Mouse (Mus musculus): ENCODE data around the gene Ccdc97. TPM values are rescaled to one million over a fixed set of nuclear protein-coding genes. Genes with fewer than 3 reads are reported as not detected.

The Ccdc97 gene
- polyA plus RNA-seq, 1 experiment from 2014 or later: 32.9 TPM

DNA sequence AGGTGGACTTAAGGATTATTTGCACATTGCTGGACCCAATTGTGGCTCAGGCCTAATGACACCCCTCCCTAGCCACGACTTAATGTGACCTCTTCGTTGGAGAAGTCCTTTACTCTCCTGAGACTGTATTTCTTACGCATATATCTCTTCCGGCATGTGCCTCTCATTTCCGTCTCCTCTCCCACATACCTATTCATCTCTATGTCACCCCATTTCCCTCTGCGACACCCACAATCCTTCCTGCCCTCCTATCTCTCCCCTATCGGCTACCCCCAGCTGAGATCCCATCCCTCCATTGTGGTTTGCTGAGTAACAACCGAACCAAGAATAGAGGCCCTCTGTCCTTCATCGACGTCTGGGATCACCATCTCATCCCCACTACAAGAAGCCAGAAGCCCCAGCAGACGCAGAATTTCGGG lies 29.3 kb downstream of the Ccdc97 start:
- WGBS (ENCODE audit: missing documents): 0% methylated on average over 12 of the region's 12 CpGs
- Histone ChIP-seq H3K36me3 (ENCODE audit: inconsistent target) (peaks cover 30% of the 10 kb centered on the region), H3K27ac (peak overlapping the region; percentile 60), H3K4me3 (ENCODE audit: inconsistent target) (peak overlapping the region; percentile 50), H3K79me2 (ENCODE audit: inconsistent target) (peaks cover 85% of the 10 kb centered on the region)

DNA sequence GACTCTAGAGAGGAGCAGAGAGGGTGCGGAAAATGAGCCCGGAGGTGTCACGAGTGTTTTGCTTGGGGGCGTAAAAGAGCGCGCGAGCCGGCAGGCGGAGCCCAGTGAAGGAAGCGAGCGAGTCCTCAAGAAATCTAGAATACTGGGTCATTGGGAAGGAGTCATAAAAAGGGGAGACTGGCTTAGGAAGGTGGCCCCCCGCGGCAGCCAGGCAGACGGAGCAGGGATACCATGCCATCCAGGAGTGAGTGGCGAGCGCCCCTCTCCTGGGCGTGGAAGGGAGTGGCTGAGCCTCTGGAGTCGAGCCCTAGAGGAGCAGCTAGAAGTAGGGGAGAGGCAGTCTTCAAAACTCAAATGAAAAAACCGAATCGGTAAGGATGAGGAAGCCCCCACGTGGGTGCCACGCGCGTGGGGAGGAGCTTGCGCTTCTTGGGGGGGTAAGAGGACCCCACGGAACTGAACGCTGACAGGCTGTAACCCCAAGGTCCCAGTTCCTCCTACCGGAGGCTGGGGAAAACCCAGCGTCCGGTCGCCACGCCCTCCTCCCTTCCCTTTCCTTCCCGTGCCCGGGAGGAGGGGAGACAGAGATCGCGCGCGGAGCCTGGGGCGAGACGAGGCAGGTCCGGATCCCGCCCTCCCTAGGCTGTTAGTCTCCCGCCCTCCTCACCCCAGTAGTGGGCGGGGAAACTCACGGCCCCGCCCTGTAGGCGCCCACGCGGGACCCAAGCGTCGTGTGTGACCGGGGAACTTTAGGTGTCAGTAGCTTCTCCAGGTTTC lies 29.9 kb downstream of the Ccdc97 start:
- Histone ChIP-seq H3K4me3 (ENCODE audit: inconsistent target) (peak overlapping the region; percentile 81), H3K36me3 (ENCODE audit: inconsistent target) (peaks cover 24% of the 10 kb centered on the region; the same call in 1 of the 2 replicates), H3K27ac (peak overlapping the region; percentile 91), H3K79me2 (ENCODE audit: inconsistent target) (peaks cover 79% of the 10 kb centered on the region)
- 2% methylated on average over 47 of the region's 52 CpGs for WGBS (ENCODE audit: missing documents)

- H3K36me3 ChIP-seq (ENCODE audit: inconsistent target): peaks cover 13% of the 10 kb centered on the region; the same call in 1 of the 2 replicates
- WGBS (ENCODE audit: missing documents): under 1% methylated on average over 47 of the region's 47 CpGs
- peak overlapping the region; percentile 81 for H3K4me3 ChIP-seq (ENCODE audit: inconsistent target)
Observed at GRCm38 (mm10) chr7:25687811-25688401, 31.0 kb downstream of the Ccdc97 start.

DNA sequence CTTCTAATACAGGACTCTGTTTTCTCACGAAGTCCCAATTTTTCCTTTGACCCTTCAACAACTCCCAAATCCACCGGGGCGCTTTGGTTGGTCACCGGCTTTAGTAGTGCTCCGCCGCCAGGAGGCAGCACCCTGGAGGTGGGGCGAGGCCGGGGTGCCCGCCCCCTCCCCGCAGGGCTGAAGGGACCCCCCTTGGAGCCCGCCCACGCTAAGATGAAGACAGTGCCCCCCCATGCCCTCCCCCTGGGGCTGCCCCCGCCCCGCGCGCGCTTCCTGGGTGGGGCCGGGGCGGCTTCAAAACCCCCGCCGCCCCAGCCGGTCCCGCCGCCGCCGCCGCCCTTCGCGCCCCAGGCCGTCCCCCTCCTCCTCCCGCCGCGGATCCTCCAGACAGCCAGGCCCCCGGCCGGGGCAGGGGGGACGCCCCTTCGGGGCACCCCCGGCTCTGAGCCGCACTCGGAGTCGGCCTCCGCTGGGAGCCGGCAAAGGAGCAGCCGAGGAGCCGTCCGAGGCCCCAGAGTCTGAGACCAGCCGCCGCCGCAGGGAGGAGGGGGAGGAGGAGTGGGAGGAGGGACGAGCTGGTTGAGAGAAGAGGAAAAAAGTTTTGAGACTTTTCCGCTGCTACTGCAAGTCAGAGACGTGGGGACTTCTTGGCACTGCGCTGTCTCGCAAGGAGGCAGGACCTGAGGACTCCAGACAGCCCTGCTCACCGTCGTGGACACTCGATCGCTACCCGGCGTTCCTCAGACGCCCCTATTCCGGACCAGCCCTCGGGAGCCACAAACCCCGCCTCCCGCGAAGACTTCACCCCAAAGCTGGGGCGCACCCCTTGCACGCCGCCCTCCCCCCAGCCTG lies 32.0 kb downstream of the Ccdc97 start, which contains the start of gene Tgfb1:
TSS of gene Tgfb1 (plus strand) at position 323 of the 852 bp plus-strand sequence.
- Histone ChIP-seq H3K36me3 (ENCODE audit: inconsistent target) (peaks cover 3% of the 10 kb centered on the region; the same call in 1 of the 2 replicates), H3K79me2 (ENCODE audit: inconsistent target) (peaks cover 64% of the 10 kb centered on the region), H3K27ac (peak within 1 kb of the TSS; percentile 91), H3K4me3 (ENCODE audit: inconsistent target) (peak within 1 kb of the TSS; percentile 81)
- 2% methylated on average over 46 of the region's 69 CpGs for WGBS (ENCODE audit: missing documents)

More at GRCm38 (mm10) chr7:25687811-25688401, 31.0 kb downstream of the Ccdc97 start:
- peaks cover 68% of the 10 kb centered on the region for H3K79me2 ChIP-seq (ENCODE audit: inconsistent target)
- peak overlapping the region; percentile 91 for H3K27ac ChIP-seq

- 83% methylated on average over 21 of the region's 21 CpGs for WGBS (ENCODE audit: missing documents)
- peak overlapping the region; percentile 13; the same call in 1 of the 2 replicates for H3K27ac ChIP-seq
- H3K36me3 ChIP-seq (ENCODE audit: inconsistent target): no peaks in the 10 kb centered on the region
- H3K79me2 ChIP-seq (ENCODE audit: inconsistent target): peaks cover 62% of the 10 kb centered on the region
- H3K4me3 ChIP-seq (ENCODE audit: inconsistent target): no peak overlapping the region; the same call in 1 of the 2 replicates
Observed at GRCm38 (mm10) chr7:25685926-25686470, 32.9 kb downstream of the Ccdc97 start.

DNA sequence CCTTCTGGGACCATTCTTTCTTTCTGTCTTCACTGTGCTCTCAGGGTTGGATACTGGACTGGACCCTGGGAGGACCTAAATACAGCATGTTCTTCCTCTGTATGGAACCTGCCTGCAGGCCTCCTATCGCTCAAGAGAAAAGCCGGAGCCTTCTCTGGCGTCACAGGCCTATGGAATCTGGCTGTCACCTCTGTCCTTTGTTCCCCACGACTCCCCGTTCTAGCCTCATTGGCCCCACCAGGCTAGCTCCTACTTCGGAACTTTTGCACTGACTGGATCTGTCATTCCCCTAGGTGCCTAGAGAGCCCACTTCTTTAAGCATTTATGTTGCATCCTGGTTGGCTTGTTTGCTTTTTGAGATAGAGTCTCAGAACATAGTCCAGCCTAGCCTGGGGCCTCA lies 34.2 kb downstream of the Ccdc97 start:
- Histone ChIP-seq H3K36me3 (ENCODE audit: inconsistent target) (no peaks in the 10 kb centered on the region), H3K79me2 (ENCODE audit: inconsistent target) (peaks cover 48% of the 10 kb centered on the region), H3K27ac (peak overlapping the region; percentile 93), H3K4me3 (ENCODE audit: inconsistent target) (no peak overlapping the region)
- 91% methylated on average over 6 of the region's 6 CpGs for whole genome bisulfite sequencing (ENCODE audit: missing documents)

DNA sequence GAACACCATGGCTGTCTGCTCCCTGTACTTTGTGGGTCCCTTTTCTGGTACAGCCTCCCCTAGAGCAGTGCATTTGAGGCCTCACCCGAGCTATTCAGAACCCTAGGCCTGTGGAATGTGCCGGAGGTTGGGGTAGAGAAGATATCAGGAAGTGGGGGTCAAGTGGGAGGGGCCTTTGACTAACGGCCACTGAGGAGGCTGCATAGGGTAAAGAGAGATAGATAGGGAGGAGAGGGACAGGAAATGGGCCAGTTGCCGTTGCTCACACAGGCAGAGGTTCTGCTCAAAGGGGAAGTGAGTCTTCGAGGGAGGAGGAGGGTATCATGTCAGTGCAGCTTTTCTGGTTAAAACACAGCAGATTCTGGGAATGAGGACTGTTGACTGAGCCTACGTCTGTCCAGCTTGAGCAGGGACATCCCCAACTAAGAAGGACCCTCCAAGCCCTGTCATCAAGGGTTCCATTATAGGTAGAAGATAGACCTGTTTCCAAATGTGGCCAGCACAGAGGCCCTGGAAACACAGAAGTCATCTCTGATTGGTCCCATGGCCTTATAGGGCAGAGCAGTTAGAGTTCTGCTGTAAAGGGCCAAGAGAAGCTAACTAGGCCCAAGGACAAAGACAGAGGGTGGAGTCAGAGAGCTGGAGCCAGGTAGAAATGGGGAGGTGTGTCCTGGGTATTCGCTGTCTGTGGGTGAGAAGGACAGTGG lies 35.3 kb downstream of the Ccdc97 start:
- Histone ChIP-seq H3K4me3 (ENCODE audit: inconsistent target) (peak overlapping the region; percentile 6; the same call in 1 of the 2 replicates), H3K79me2 (ENCODE audit: inconsistent target) (peaks cover 39% of the 10 kb centered on the region), H3K27ac (peak overlapping the region; percentile 93), H3K36me3 (ENCODE audit: inconsistent target) (no peaks in the 10 kb centered on the region)
- 9% methylated on average over 7 of the region's 7 CpGs for WGBS (ENCODE audit: missing documents)

DNA sequence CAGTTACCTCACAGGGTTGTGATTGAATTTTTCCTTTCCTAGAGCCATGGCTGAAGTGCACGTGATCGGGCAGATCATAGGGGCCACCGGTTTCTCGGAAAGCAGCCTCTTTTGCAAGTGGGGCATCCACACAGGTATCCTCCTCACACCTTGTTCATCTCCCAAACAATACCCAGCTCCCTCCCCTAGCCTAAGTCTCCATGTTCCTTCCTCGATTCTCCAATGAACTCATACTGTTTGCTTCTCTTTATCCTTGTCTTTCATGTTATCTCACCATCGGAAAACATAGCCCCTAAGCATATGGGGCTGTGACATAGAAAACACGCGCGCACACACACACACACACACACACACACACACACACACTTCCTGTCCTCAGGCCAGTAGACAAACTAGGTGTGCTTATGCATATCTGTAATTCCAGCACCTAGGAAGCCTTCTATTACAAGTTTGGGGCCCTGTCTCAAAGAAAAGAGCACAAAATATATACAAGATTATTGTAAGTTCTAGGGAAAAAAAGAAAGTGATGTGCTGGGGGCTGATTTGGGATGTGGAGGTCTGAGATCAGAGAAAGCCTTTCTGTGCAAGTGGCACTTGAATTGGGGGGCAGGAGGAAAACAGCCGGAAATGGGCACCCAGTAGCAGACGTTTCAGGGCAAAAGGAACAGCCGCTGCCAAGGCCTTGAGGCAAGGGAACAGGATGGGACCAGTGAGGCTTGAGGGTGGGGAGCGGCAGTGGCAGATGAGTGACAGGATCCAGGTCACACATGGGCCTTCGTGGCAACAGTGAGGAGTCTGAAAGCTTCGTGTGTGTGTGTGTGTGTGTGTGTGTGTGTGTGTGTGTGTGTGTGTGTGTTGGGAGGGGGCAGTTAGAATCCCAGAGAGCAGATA lies 37.3 kb downstream of the Ccdc97 start:
- peak overlapping the region; percentile 93 for H3K27ac ChIP-seq
- H3K79me2 ChIP-seq (ENCODE audit: inconsistent target): peaks cover 25% of the 10 kb centered on the region; the same call in 1 of the 2 replicates
- WGBS (ENCODE audit: missing documents): 10% methylated on average over 13 of the region's 15 CpGs
- H3K36me3 ChIP-seq (ENCODE audit: inconsistent target): no peaks in the 10 kb centered on the region
- H3K4me3 ChIP-seq (ENCODE audit: inconsistent target): peak overlapping the region; percentile 66

GRCm38 (mm10) chr7:25680514-25681258 lies 38.2 kb downstream of the Ccdc97 start, which contains the start of gene B9d2:
TSS of gene B9d2 (plus strand) at chr7:25680780.
- no peaks in the 10 kb centered on the region for H3K36me3 ChIP-seq (ENCODE audit: inconsistent target)
- H3K4me3 ChIP-seq (ENCODE audit: inconsistent target): peak within 1 kb of the TSS; percentile 66
- peaks cover 22% of the 10 kb centered on the region; the same call in 1 of the 2 replicates for H3K79me2 ChIP-seq (ENCODE audit: inconsistent target)
- peak within 1 kb of the TSS; percentile 93 for H3K27ac ChIP-seq
- WGBS (ENCODE audit: missing documents): under 1% methylated on average over 46 of the region's 46 CpGs

- peaks cover 15% of the 10 kb centered on the region; the same call in 1 of the 2 replicates for H3K79me2 ChIP-seq (ENCODE audit: inconsistent target)
- no peaks in the 10 kb centered on the region for H3K36me3 ChIP-seq (ENCODE audit: inconsistent target)
- WGBS (ENCODE audit: missing documents): 0% methylated on average over 6 of the region's 6 CpGs
- H3K27ac ChIP-seq: peak overlapping the region; percentile 93
- peak overlapping the region; percentile 66 for H3K4me3 ChIP-seq (ENCODE audit: inconsistent target)
Observed at GRCm38 (mm10) chr7:25679971-25680370, 38.9 kb downstream of the Ccdc97 start.

DNA sequence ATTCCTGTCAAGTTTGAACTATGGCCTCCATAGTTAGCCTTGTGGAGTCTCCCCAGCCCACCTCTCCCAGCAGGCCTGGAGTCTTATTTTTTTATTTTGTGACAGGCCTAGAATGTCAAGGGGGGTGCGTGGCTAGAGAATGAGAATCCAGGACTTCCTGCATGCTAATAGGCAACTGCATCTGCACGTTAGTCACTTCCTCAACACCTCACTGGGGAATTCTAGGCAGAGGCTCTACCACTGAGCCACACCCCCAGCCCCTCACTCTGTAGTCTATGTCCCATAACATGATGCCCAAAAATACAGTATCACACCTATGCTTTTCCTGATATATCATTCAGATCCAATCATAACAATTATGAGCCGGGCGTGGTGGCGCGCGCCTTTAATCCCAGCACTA lies 41.9 kb downstream of the Ccdc97 start:
- no peak overlapping the region for H3K27ac ChIP-seq
- H3K79me2 ChIP-seq (ENCODE audit: inconsistent target): peaks cover 8% of the 10 kb centered on the region; the same call in 1 of the 2 replicates
- no peak overlapping the region for H3K4me3 ChIP-seq (ENCODE audit: inconsistent target)
- no peaks in the 10 kb centered on the region for H3K36me3 ChIP-seq (ENCODE audit: inconsistent target)
- 94% methylated on average over 7 of the region's 7 CpGs for WGBS (ENCODE audit: missing documents)

DNA sequence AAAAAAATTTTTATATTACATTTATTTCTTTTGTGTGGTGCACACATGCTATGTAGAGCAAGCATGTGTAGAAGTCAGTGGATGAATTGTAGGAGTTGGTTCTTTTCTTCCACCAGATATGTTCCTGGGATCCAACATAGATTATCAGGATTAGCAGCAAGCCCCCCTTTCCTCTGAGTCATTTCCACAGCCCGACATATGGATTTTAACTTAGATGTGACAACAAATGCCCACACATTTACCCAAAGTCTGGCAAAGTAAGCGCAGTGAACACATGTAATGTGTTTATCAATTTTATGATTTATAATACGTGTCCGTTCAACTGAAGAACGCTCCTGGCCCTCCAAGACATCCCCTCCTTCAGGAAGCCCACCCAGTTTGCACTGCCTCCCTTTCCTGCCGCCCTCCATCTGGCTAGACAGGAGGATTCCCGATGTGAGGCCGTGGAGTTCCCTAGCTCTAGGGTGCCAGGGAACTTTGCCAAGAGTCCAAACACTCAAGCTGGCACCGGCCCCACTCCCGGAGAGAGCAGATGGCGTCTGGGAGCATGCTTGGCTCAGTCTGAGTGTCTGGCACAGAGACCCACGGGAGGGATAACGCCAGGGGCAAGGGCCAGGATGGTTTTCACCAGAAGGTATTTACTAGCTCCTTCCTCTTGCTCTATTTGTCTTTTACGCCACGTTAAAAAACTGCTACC lies 42.7 kb downstream of the Ccdc97 start:
- WGBS (ENCODE audit: missing documents): 94% methylated on average over 15 of the region's 15 CpGs
- peaks cover under 1% of the 10 kb centered on the region; the same call in 1 of the 2 replicates for H3K79me2 ChIP-seq (ENCODE audit: inconsistent target)
- H3K36me3 ChIP-seq (ENCODE audit: inconsistent target): no peaks in the 10 kb centered on the region
- no peak overlapping the region for H3K4me3 ChIP-seq (ENCODE audit: inconsistent target)
- no peak overlapping the region for H3K27ac ChIP-seq
